Mouse (Mus musculus) hindbrain, embryonic 11.5 days (tissue): ENCODE data around the gene Mterf2. TPM values are rescaled to one million over a fixed set of nuclear protein-coding genes. Genes with fewer than 3 reads are reported as not detected.

Experiments
- ATAC-seq: fragments of 200-750 bp; cut with Nextera tagmentation; 2 replicates; pipeline ENCODE4 v1.8.0; 2017; ENCODE audit warnings: mild to moderate bottlenecking, moderate TSS enrichment, moderate library complexity; ENCODE audit not compliant: low FRiP score
- DNase-seq: peaks from one replicate; pipeline ENCODE4 v3.0.0-alpha.2; 2015; ENCODE audit warnings: low spot score
- H3K27ac ChIP-seq: fragments of 300-500 bp; sonication (generic); 2 replicates; pipeline ENCODE4 v1.5.1; 2014; ENCODE audit warnings: mild to moderate bottlenecking, low read depth, low read length
- H3K27me3 ChIP-seq: fragments of 300-500 bp; sonication (generic); 2 replicates; pipeline ENCODE4 v1.6.1; 2014; ENCODE audit warnings: mild to moderate bottlenecking, low read length, moderate library complexity, mixed read lengths; ENCODE audit not compliant: control insufficient read depth, insufficient read depth
- H3K36me3 ChIP-seq: fragments of 300-500 bp; sonication (generic); 2 replicates; pipeline ENCODE4 v1.6.1; 2014; ENCODE audit warnings: mild to moderate bottlenecking, low read length, moderate library complexity, mixed read lengths; ENCODE audit not compliant: control insufficient read depth, insufficient read depth
- H3K4me1 ChIP-seq: fragments of 300-500 bp; sonication (generic); replicated peaks from 2 replicates; pipeline ENCODE4 v1.6.1; 2014; ENCODE audit warnings: low read length, mixed read lengths; ENCODE audit not compliant: control insufficient read depth, insufficient read depth
- H3K4me2 ChIP-seq: fragments of 300-500 bp; sonication (generic); replicated peaks from 2 replicates; pipeline ENCODE4 v1.6.1; 2014; ENCODE audit warnings: mild to moderate bottlenecking, low read depth, low read length
- H3K4me3 ChIP-seq: fragments of 300-500 bp; sonication (generic); 2 replicates; pipeline ENCODE4 v1.5.1; 2014; ENCODE audit warnings: low read depth, low read length
- H3K9ac ChIP-seq: fragments of 300-500 bp; sonication (generic); 2 replicates; pipeline ENCODE4 v1.6.1; 2014; ENCODE audit warnings: low read depth, low read length
- H3K9me3 ChIP-seq: fragments of 300-500 bp; sonication (generic); 2 replicates; pipeline ENCODE4 v1.6.1; 2016; ENCODE audit warnings: low read length; ENCODE audit not compliant: control insufficient read depth
- WGBS: fragments of 180-500 bp; shearing (Covaris S2); extraction: QIAGEN DNeasy Blood & Tissue Kit; methylation state at CpG from one replicate; pipeline ENCODE4 v1.1.7; 2014; 5-methylcytosine and 5-hydroxymethylcytosine counted together
- polyA plus RNA-seq: library from polyadenylated mRNA; unstranded; fragments of >200 nt; fragmentation: Nextera tagmentation; extraction: Ambion mirVana; gene quantifications from 2 replicates; pipeline ENCODE4 v1.2.1, GENCODE M21; 2014

The Mterf2 gene
- polyA plus RNA-seq, 1 experiment from 2014 or later: 35.7 TPM

DNA sequence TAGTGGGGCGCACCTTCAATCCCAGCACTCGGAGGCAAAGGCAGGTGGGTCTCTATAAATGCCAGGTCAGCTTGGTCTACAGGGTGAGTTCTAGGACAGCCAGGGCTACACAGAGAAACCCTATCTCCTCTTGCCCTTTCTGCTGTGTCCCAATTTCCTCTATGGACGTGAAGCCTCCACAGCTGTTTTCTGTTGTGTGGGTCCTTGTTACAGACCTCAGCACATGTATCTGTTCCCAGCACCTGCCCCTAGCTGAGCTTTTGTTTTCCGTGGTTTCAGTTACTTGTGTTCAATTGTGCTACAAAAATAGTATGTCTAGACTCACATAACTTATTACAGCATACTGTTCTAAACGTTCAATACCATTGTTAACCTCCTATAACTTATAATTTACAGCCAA is 21.4 kb upstream of the Mterf2 start:
- Histone ChIP-seq H3K27me3 (no peaks in the 10 kb centered on the region), H3K36me3 (no peaks in the 10 kb centered on the region; the same call in 1 of the 2 replicates), H3K4me1 (no peaks in the 10 kb centered on the region), H3K27ac (no peak overlapping the region), H3K4me2 (no peak overlapping the region), H3K9me3 (no peaks in the 10 kb centered on the region), H3K4me3 (no peak overlapping the region), H3K9ac (no peak overlapping the region)
- ATAC-seq: no peak
- DNase-seq: no peak
- 88% methylated on average over 5 of the region's 5 CpGs for WGBS

DNA sequence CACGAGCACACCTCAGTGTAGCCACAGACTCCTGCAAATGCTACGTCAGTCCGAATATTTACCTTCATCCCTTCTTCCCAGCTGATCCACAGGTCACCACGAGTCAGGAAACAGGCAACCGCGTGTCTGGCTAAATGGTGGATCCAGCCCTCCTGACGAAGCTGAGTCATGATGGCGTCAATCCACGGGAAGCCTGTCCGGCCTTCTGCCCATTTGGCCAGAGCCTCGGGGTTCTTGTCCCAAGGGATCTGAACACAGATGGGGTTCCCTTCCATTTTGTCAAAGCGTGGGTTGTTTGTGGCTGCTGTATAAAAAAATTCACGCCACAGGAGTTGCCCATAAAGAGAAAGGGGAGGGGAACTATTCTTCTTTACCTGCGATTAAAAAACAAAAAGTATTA is 18.5 kb upstream of the Mterf2 start:
- DNase-seq (no peak), ATAC-seq (no peak)
- Histone ChIP-seq H3K4me1 (no peaks in the 10 kb centered on the region), H3K9ac (no peak overlapping the region), H3K36me3 (no peaks in the 10 kb centered on the region; the same call in 1 of the 2 replicates), H3K27me3 (no peaks in the 10 kb centered on the region), H3K4me3 (no peak overlapping the region), H3K9me3 (no peaks in the 10 kb centered on the region), H3K27ac (no peak overlapping the region), H3K4me2 (no peak overlapping the region)
- WGBS: 85% methylated on average over 14 of the region's 14 CpGs

GRCm38 (mm10) chr10:85141465-85141864 is 13.6 kb upstream of the Mterf2 start:
- Histone ChIP-seq H3K27ac (no peak overlapping the region), H3K4me2 (no peak overlapping the region), H3K9me3 (no peaks in the 10 kb centered on the region), H3K9ac (no peak overlapping the region), H3K27me3 (no peaks in the 10 kb centered on the region), H3K36me3 (no peaks in the 10 kb centered on the region), H3K4me3 (no peak overlapping the region), H3K4me1 (no peaks in the 10 kb centered on the region)
- WGBS: 89% methylated on average over 9 of the region's 9 CpGs
- DNase-seq: no peak
- no peak for ATAC-seq

- H3K9me3 ChIP-seq: no peaks in the 10 kb centered on the region
- H3K9ac ChIP-seq: no peak overlapping the region
- H3K4me2 ChIP-seq: no peak overlapping the region
- ATAC-seq (no peak), DNase-seq (no peak)
- H3K27ac ChIP-seq: no peak overlapping the region
- no peaks in the 10 kb centered on the region for H3K36me3 ChIP-seq
- 80% methylated on average over 6 of the region's 6 CpGs for WGBS
- H3K4me3 ChIP-seq: no peak overlapping the region
- H3K27me3 ChIP-seq: no peaks in the 10 kb centered on the region
- H3K4me1 ChIP-seq: no peaks in the 10 kb centered on the region
These were observed 8.7 kb upstream of the Mterf2 start for GRCm38 (mm10) chr10:85136573-85136972.

- Histone ChIP-seq H3K27ac (no peak overlapping the region), H3K4me3 (peak overlapping the region; percentile 38; the same call in 1 of the 2 replicates), H3K4me2 (peak overlapping the region; percentile 44), H3K9ac (peak overlapping the region; percentile 15; the same call in 1 of the 2 replicates), H3K36me3 (no peaks in the 10 kb centered on the region), H3K9me3 (no peaks in the 10 kb centered on the region), H3K27me3 (no peaks in the 10 kb centered on the region), H3K4me1 (no peaks in the 10 kb centered on the region)
- peak; percentile 34 for DNase-seq
- 25% methylated on average over 7 of the region's 7 CpGs for WGBS
- 0 out of 2 replicates have a peak, but pooled peaks have one; percentile 10 for ATAC-seq
These were observed 626 bp upstream of the Mterf2 start for GRCm38 (mm10) chr10:85128453-85128852.

- Histone ChIP-seq H3K4me1 (no peaks in the 10 kb centered on the region), H3K4me2 (no peak overlapping the region), H3K27me3 (no peaks in the 10 kb centered on the region), H3K9me3 (no peaks in the 10 kb centered on the region), H3K36me3 (no peaks in the 10 kb centered on the region), H3K4me3 (no peak overlapping the region), H3K9ac (no peak overlapping the region), H3K27ac (no peak overlapping the region)
- 90% methylated on average over 13 of the region's 13 CpGs for WGBS
- DNase-seq (no peak), ATAC-seq (no peak)
These were observed 2.6 kb downstream of the Mterf2 start for GRCm38 (mm10) chr10:85125184-85125583.

GRCm38 (mm10) chr10:85114409-85114808 is 13.4 kb downstream of the Mterf2 start:
- no peaks in the 10 kb centered on the region for H3K27me3 ChIP-seq
- H3K36me3 ChIP-seq: no peaks in the 10 kb centered on the region
- no peak overlapping the region for H3K9ac ChIP-seq

DNA sequence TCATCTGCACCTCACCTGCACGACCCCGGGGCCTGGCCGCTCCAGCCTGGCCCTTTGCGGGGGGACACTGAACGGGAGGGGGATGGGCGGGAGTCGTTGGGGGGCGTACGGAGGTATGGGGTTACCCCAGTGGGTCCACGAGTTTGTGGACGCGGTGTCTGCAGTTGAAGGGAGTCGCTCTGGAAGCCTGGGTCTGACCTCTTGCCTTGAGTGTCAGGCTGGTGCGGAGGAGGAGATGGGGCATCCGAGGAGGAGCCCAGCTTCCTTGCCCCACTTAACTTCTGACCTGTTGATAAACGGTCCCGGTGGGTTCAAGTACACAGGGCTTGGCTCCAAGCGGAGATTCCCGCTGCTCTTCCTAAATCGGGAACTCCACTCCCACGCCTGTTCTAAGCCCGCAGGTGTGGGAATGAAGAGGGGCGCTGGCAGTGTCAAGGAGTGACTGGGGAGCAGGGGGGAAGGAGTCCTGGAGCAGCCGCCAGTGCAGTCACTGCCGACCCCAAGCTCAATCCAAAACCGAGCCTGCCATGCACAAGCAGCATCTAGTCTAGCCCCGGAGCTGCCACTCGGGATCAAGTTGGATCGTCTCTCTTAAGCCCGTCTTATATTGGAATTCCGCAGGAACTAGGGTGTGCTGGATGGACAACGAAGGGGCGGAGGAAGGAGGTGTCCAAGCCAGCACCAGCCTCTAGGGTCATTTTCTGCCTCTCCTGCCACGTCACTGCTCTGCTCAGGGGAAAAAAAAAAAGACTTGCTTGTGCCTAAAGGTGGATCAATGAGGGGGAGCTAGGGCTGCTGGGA is 24.5 kb downstream of the Mterf2 start:
- Histone ChIP-seq H3K4me3 (peak overlapping the region; percentile 93), H3K4me1 (no peaks in the 10 kb centered on the region), H3K27ac (peak overlapping the region; percentile 68; the same call in 1 of the 2 replicates), H3K9me3 (no peaks in the 10 kb centered on the region), H3K27me3 (no peaks in the 10 kb centered on the region), H3K4me2 (peak overlapping the region; percentile 92), H3K9ac (peak overlapping the region; percentile 77), H3K36me3 (no peaks in the 10 kb centered on the region)
- WGBS: under 1% methylated on average over 34 of the region's 34 CpGs
- peak; percentile 55 for DNase-seq
- peak; percentile 70 for ATAC-seq

More at GRCm38 (mm10) chr10:85114409-85114808, 13.4 kb downstream of the Mterf2 start:
- 89% methylated on average over 4 of the region's 4 CpGs for WGBS
- H3K27ac ChIP-seq: no peak overlapping the region
- H3K4me1 ChIP-seq: no peaks in the 10 kb centered on the region
- H3K9me3 ChIP-seq: no peaks in the 10 kb centered on the region
- H3K4me2 ChIP-seq: no peak overlapping the region
- ATAC-seq: no peak
- DNase-seq: no peak
- H3K4me3 ChIP-seq: no peak overlapping the region
